31 mouse cellular contexts compared by ENCODE assay signal in the genomic region with DNA sequence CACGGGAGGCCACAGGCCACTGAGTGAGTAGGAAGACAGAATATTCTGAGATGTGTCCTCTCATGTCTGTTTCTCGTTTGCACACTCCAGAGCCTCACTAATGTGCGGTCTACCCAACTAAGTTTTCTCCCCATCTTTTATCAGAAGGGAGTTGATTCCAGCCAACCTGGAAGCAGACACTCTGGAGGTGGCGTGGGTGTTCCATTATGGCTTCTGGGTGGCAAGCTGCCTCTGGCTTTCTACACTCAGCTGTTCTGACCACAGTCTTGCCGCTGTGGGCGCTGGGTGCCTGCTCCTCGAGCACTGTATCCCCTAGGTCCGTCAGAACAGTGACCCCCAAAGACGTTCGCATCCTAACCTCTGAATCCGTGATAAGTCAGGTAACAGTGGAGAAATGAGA. TPM values are rescaled to one million over a fixed set of nuclear protein-coding genes. Genes with fewer than 3 reads are reported as not detected.
A peak's percentile ranks its signal among the peaks of the same experiment; 100 is the strongest.
DNase-seq lines count a peak whose midpoint lies in the region; ATAC-seq and TF ChIP-seq lines count a peak whose summit lies in the region.
"Had no signal": no experiment of that assay in that cellular context is flagged by ENCODE, and none has a peak within 500 bp of the region (broad histone marks: within the 10 kb centered on the region; RNA-seq: fewer than 3 reads in every experiment).

No protein-coding gene starts in this region.

- peaks cover 56% of the 10 kb centered on the region for H3K4me1 ChIP-seq in heart, embryonic 13.5 days
- H3K4me1 ChIP-seq: forebrain, embryonic 15.5 days; midbrain, embryonic 13.5 days had no signal

- no peaks in the 10 kb centered on the region for H3K9me3 ChIP-seq in heart, embryonic 13.5 days
- H3K9me3 ChIP-seq: embryonic facial prominence, embryonic 13.5 days; forebrain, embryonic 10.5 days; forebrain, embryonic 15.5 days; heart, embryonic 15.5 days; kidney, embryonic 15.5 days; midbrain, embryonic 13.5 days; neural tube, embryonic 13.5 days had no signal

- H3K4me3 ChIP-seq in gastrocnemius, adult 2 months = no peak overlapping the region
- H3K4me3 ChIP-seq in heart, embryonic 13.5 days = no peak overlapping the region
- H3K4me3 ChIP-seq: embryonic facial prominence, embryonic 13.5 days; forebrain, embryonic 10.5 days; forebrain, embryonic 15.5 days; heart, embryonic 15.5 days; kidney, embryonic 15.5 days; midbrain, embryonic 13.5 days; neural tube, embryonic 13.5 days had no signal

- no peak overlapping the region for H3K9ac ChIP-seq in heart, embryonic 13.5 days
- H3K9ac ChIP-seq: embryonic facial prominence, embryonic 13.5 days; forebrain, embryonic 15.5 days; heart, embryonic 15.5 days; kidney, embryonic 15.5 days; liver, embryonic 14.5 days; midbrain, embryonic 13.5 days; neural tube, embryonic 13.5 days had no signal

- intact Hi-C loops in gastrocnemius, adult 2 months (cut with DNase I) = no loop called here

- no peaks in the 10 kb centered on the region for H3K27me3 ChIP-seq in heart, embryonic 13.5 days (replicated peaks)
- H3K27me3 ChIP-seq: embryonic facial prominence, embryonic 13.5 days; forebrain, embryonic 15.5 days; heart, embryonic 15.5 days; kidney, embryonic 15.5 days; midbrain, embryonic 13.5 days; neural tube, embryonic 13.5 days; Patski had no signal

- 67% methylated on average over 11 of the region's 11 CpGs for WGBS in heart, embryonic 13.5 days

- no peak overlapping the region for H3K4me2 ChIP-seq in heart, embryonic 13.5 days
- H3K4me2 ChIP-seq: embryonic facial prominence, embryonic 13.5 days; forebrain, embryonic 15.5 days; heart, embryonic 15.5 days; kidney, embryonic 15.5 days; midbrain, embryonic 13.5 days; neural tube, embryonic 13.5 days had no signal

- peaks cover 40% of the 10 kb centered on the region for H3K36me3 ChIP-seq in heart, embryonic 13.5 days
- H3K36me3 ChIP-seq: embryonic facial prominence, embryonic 13.5 days; forebrain, embryonic 10.5 days; forebrain, embryonic 15.5 days; kidney, embryonic 15.5 days; midbrain, embryonic 13.5 days; neural tube, embryonic 13.5 days had no signal

- TF ChIP-seq CTCF in gastrocnemius, adult 2 months (IDR thresholded peaks at IDR 0.05) = no peak

- no peak for ATAC-seq in heart, embryonic 13.5 days (ENCODE audit: extremely low read depth, insufficient number of reproducible peaks, low FRiP score, low TSS enrichment)
- no peak for ATAC-seq in cerebellum, adult (ENCODE audit: insufficient number of reproducible peaks, low FRiP score, low TSS enrichment)
- ATAC-seq: forebrain, embryonic 15.5 days; hindbrain, embryonic 16.5 days; midbrain, embryonic 13.5 days; Patski had no signal

- DNase-seq in gastrocnemius, adult 2 months = peak; percentile 42
- no peak for DNase-seq in gastrocnemius, postnatal 4 days (ENCODE audit: low spot score in 2 of 2)
- DNase-seq in heart, adult 8-10 months (ENCODE audit: low spot score) = no peak
- DNase-seq in layer of hippocampus, adult 9-11 months = peak; percentile 25
- DNase-seq in layer of hippocampus, adult 9-10 months (ENCODE audit: low spot score) = no peak
- peak; percentile 50 for DNase-seq in brain, adult 2 months (ENCODE audit: low read depth, low spot score)
- DNase-seq: adrenal gland, postnatal 10 days; cerebellum, adult 18-20 months; cerebellum, postnatal 10 days; gastrocnemius, postnatal 25 days; kidney, adult 18-20 months; kidney, postnatal 25 days; liver; lung, adult 2 months; lung, postnatal 10 days; right cerebral cortex, postnatal 14 days; spleen, adult 18-20 months; thymus, postnatal 14 days had no signal

- H3K27ac ChIP-seq in gastrocnemius, adult 2 months = peak overlapping the region; percentile 81
- H3K27ac ChIP-seq in heart, embryonic 13.5 days (replicated peaks) = peak overlapping the region; percentile 48; the same call in 1 of the 2 replicates
- H3K27ac ChIP-seq: embryonic facial prominence, embryonic 13.5 days; forebrain, embryonic 10.5 days; forebrain, embryonic 15.5 days; heart, embryonic 15.5 days; kidney, embryonic 15.5 days; liver, embryonic 14.5 days; macrophage; midbrain, embryonic 13.5 days; neural tube, embryonic 13.5 days had no signal

RNA-seq across cellular contexts. Expression of gene Akap2, which starts 34.5 kb away (rescaled TPM):
- total RNA-seq in gastrocnemius, adult 2 months (2021) = 10 to 100 TPM; 28.3 to 42.6 TPM
- 10 to 100 TPM; 53.8 to 60.0 TPM for total RNA-seq in gastrocnemius, postnatal 4 days (2021)
- polyA plus RNA-seq in heart, embryonic 13.5 days (2015; fragmentation: Nextera tagmentation; extraction: Ambion mirVana) = 41.3 and 43.1 TPM in 2 replicates
- total RNA-seq in heart, adult 8-10 months (2022) = 100 to 1,000 TPM in 1 of 4 experiments, 10 to 100 TPM in 3; 75.6 to 100 (median 97.5) TPM

Comparison
In these comparisons a context has a peak if more than half of its experiments do, and no peak if none do; other contexts are left out.
1. DNase-seq: peak in gastrocnemius, adult 2 months (single experiment), layer of hippocampus, adult 9-11 months (single experiment) and brain, adult 2 months (single experiment); none in gastrocnemius, postnatal 4 days (0 of 2), heart, adult 8-10 months (single experiment) and layer of hippocampus, adult 9-10 months (single experiment).